Mouse (Mus musculus): ENCODE data around the gene Rpl23. TPM values are rescaled to one million over a fixed set of nuclear protein-coding genes. Genes with fewer than 3 reads are reported as not detected.

Gene Rpl23
- polyA plus RNA-seq, 1 experiment from 2014 or later = 296 TPM

DNA sequence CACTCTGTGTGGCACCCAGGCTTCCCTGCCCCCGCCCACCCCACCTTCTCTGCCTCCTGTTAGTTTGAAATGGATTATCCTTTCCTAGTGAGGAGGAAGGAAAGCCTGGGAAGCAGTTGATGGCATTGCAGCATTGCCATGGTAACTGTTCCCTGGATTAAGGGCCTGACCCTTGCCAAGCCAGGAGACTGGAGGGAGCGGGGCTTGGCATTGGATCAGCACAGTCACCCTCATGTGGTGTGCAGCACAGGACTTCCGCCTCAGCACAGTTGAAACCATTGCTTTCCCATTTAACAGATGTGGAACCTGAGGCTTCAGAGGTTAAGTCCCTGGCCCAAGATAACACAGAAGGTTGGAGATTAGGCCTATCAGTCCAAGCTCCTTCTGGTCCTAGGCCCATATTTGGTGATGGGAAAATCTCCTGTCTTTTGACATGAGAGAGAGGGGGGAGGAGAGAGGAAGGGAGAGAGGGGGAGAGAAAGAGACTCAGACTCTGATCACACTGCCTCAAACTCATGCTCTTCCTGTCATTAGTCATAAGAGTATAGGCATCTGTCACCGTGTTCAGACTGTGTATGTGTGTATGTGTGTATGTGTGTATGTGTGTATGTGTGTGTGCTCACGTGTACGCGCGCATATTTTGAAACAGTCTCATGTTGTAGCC, 39.3 kb upstream of the Rpl23 start:
- WGBS = 91% methylated on average over 8 of the region's 8 CpGs

DNA sequence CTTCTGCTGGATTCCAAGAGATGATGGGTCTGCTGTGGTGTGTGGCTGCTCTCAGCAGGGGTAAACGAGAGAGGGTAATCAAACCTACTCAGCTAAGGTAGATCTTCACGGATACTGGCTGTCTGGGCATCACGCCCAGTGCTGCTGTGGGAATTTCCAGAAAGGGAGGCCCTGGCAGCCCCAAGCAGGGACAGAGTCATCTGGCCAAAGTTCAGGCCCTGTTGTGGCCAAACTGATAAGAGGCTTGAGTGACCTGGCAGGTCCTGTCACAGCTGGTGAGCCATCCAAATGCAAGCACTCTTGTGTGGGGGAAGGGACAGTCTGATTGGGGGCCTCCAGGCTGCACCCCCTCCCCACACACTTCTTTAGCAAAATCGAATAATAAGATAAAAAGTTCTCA, 38.6 kb upstream of the Rpl23 start:
- 68% methylated on average over 4 of the region's 4 CpGs for WGBS
- H3K4me2 ChIP-seq = no peak overlapping the region
- ATAC-seq (ENCODE audit: low FRiP score, low read depth) = no peak
- H3K9ac ChIP-seq = no peak overlapping the region
- H3K4me1 ChIP-seq (replicated peaks) = peaks cover 50% of the 10 kb centered on the region
- peaks cover 32% of the 10 kb centered on the region for H3K36me3 ChIP-seq
- H3K9me3 ChIP-seq = no peaks in the 10 kb centered on the region
- no peaks in the 10 kb centered on the region for H3K27me3 ChIP-seq
- no peak overlapping the region for H3K27ac ChIP-seq (replicated peaks)
- H3K4me3 ChIP-seq = no peak overlapping the region

More for the DNA sequence above, 39.3 kb upstream of the Rpl23 start:
- Histone ChIP-seq H3K4me2 (no peak overlapping the region), H3K27me3 (no peaks in the 10 kb centered on the region), H3K9ac (no peak overlapping the region), H3K4me3 (no peak overlapping the region), H3K9me3 (no peaks in the 10 kb centered on the region), H3K4me1 (replicated peaks) (peaks cover 49% of the 10 kb centered on the region), H3K27ac (replicated peaks) (no peak overlapping the region), H3K36me3 (peaks cover 38% of the 10 kb centered on the region)
- no peak for ATAC-seq (ENCODE audit: low FRiP score, low read depth)

DNA sequence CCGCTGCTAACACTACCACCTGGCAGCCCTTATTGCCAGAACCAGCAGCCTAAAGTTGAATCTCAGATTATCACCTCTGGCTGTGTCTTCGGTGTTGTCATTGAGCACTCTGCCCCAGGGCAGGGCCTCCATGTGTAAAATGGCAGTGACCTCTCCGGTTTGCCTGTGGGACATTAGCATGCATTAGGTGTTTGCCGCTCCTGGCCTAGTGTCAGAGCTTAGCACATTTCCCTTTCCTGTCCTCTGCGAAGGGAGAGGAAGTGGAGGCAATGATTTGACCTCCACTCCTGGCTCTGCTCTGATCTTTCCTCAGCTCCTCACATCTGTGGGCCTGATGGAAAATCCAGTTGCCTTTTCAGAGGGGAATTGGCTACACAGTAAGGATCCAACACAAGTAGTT, 37.7 kb upstream of the Rpl23 start:
- no peak overlapping the region for H3K4me3 ChIP-seq
- WGBS = 76% methylated on average over 5 of the region's 5 CpGs
- no peak overlapping the region for H3K4me2 ChIP-seq
- H3K9me3 ChIP-seq = no peaks in the 10 kb centered on the region
- H3K27ac ChIP-seq (replicated peaks) = peak overlapping the region; percentile 79; the same call in 1 of the 2 replicates
- H3K27me3 ChIP-seq = no peaks in the 10 kb centered on the region
- H3K36me3 ChIP-seq = peaks cover 27% of the 10 kb centered on the region
- H3K4me1 ChIP-seq (replicated peaks) = peaks cover 46% of the 10 kb centered on the region
- no peak overlapping the region for H3K9ac ChIP-seq
- no peak for ATAC-seq (ENCODE audit: low FRiP score, low read depth)

DNA sequence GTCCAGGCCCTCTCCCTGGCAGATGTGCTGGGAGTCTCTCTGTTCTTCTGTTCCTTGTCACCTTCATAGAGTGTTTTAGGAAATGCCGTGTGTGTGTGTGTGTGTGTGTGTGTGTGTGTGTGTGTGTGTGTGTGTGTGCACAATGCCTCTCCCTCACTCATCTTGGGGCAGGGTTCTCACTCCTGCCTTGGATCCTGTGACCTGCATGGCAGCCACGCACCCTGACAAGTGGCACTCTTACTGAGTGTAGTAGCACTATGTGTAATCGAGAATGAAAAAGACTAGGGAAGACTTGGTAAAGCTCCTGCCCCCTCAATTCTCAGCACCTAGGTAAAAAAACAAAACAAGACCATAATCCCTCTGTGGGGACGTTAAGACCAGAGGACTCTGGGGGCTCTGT, 36.9 kb upstream of the Rpl23 start:
- ATAC-seq (ENCODE audit: low FRiP score, low read depth) = no peak
- H3K4me2 ChIP-seq = no peak overlapping the region
- H3K27me3 ChIP-seq = no peaks in the 10 kb centered on the region
- H3K36me3 ChIP-seq = peaks cover 28% of the 10 kb centered on the region
- H3K4me1 ChIP-seq (replicated peaks) = peaks cover 43% of the 10 kb centered on the region
- no peaks in the 10 kb centered on the region for H3K9me3 ChIP-seq
- H3K9ac ChIP-seq = no peak overlapping the region
- 56% methylated on average over 4 of the region's 4 CpGs for WGBS
- H3K4me3 ChIP-seq = no peak overlapping the region
- H3K27ac ChIP-seq (replicated peaks) = peak overlapping the region; percentile 79

DNA sequence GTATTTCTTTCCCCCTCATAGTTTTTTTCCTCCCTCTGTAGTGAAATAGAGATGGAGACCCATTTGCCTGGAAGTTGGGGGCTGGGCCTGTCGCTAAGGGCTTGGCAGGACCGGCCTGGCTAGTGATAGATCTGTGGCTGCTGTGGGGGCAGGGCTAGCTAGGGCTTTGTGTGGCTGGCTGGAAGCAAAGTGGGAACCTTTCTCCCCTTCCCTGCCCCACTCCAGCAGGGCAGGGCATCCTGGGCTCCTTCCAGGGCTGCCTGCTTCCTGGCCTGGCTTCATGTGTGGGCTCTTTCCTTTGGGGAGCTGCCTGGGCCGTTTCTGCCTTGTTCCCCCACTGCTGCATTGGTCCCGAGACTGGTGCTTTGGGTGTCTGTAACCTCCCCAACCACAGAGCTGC, 36.3 kb upstream of the Rpl23 start:
- Histone ChIP-seq H3K9ac (0 out of 2 replicates have a peak overlapping the region, but pooled peaks have one; percentile 3), H3K36me3 (peaks cover 24% of the 10 kb centered on the region), H3K27me3 (no peaks in the 10 kb centered on the region), H3K27ac (replicated peaks) (peak overlapping the region; percentile 79), H3K4me3 (no peak overlapping the region), H3K4me1 (replicated peaks) (peaks cover 48% of the 10 kb centered on the region), H3K4me2 (no peak overlapping the region; the same call in 1 of the 2 replicates), H3K9me3 (no peaks in the 10 kb centered on the region)
- peak; percentile 82 for ATAC-seq (ENCODE audit: low FRiP score, low read depth)
- WGBS = 6% methylated on average over 4 of the region's 4 CpGs

DNA sequence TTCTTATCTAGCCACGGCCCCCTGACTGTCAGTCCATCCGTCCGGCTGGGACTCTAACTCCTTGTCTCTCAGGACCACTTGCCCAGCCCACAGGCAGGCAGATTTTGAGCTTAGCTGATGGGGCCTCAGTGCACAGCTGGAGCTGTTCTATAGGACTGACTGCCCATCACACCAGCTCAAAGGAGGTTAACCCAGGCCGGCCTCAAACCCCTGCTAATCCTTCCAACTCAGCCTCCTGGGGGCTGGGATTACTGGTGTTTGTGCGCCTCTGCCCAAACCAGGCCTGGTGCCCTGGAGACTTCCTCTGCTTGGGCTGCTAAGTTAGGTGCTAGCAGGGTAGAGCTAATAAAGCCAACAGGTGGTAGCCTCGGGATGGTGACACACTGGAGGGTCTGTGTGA, 35.8 kb upstream of the Rpl23 start:
- ATAC-seq (ENCODE audit: low FRiP score, low read depth) = no peak
- Histone ChIP-seq H3K4me1 (replicated peaks) (peaks cover 50% of the 10 kb centered on the region), H3K36me3 (peaks cover 21% of the 10 kb centered on the region), H3K4me2 (no peak overlapping the region), H3K9ac (no peak overlapping the region), H3K4me3 (no peak overlapping the region), H3K9me3 (no peaks in the 10 kb centered on the region), H3K27ac (replicated peaks) (peak overlapping the region; percentile 79), H3K27me3 (no peaks in the 10 kb centered on the region)
- 41% methylated on average over 6 of the region's 6 CpGs for WGBS

DNA sequence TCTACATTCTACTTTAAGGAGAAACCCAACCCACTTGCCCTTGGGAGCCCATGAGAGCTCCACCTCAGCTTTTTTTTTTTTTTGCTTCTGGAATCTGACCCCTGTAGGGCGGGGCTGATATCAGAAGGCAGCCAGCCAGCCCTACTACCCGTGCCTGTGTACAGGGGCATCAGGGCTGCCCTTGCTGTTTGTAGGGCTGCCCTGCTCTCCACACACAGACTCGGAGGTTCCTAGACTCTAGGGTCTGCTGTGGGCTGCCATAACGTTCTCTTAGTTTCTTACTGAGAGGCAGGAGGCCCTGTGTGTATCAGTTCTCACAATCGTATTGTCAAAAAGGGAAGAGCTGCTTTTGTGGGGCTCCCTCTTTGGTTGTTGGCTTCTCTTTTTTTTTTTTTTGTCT, 35.1 kb upstream of the Rpl23 start:
- Histone ChIP-seq H3K27me3 (no peaks in the 10 kb centered on the region), H3K9ac (no peak overlapping the region), H3K4me2 (no peak overlapping the region), H3K4me1 (replicated peaks) (peaks cover 53% of the 10 kb centered on the region), H3K4me3 (no peak overlapping the region), H3K36me3 (peaks cover 19% of the 10 kb centered on the region), H3K27ac (replicated peaks) (no peak overlapping the region), H3K9me3 (no peaks in the 10 kb centered on the region)
- no peak for ATAC-seq (ENCODE audit: low FRiP score, low read depth)
- 43% methylated on average over 5 of the region's 5 CpGs for WGBS

DNA sequence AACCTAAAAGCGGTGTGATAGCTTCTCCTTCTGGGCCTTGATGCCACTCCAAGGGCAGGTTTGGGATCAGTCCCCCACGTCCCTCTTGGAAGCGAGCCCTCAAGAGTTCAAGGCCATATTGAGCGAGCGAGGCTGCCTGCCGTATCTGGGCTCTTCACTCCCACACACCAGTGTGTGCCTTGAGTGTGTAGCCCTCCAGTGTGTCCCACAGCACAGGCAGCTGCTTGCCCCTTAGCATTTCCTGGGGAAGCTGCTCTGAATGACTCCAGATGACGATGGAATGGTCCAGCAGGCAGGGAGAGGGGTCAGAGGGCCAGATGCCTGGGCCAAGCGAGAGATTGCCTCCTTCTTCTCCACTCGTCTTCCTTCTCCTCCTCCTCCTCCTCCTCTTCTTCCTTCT, 34.7 kb upstream of the Rpl23 start:
- no peak overlapping the region for H3K9ac ChIP-seq
- H3K4me1 ChIP-seq (replicated peaks) = peaks cover 58% of the 10 kb centered on the region
- peaks cover 18% of the 10 kb centered on the region for H3K36me3 ChIP-seq

DNA sequence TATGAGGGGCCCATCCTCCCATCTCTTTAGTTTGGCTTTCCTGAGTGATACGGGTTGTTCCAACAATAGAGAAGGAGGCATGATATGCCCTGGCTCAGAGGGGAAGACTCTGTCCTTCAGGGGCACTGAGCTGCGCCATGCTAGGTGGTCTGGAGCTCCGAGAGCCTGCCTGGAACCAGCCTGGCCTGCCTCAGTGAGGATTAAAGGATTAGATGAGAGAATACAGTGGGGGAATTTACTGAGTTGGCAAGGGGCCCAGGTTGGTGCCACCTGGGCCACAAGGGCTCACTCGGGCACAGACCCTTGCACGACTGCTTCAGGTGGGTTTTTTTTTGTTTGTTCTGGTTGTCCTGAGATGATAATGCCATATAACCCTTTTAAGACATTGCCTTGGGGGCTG, 33.9 kb upstream of the Rpl23 start:
- Histone ChIP-seq H3K4me2 (no peak overlapping the region), H3K9me3 (no peaks in the 10 kb centered on the region), H3K9ac (no peak overlapping the region), H3K36me3 (peaks cover 18% of the 10 kb centered on the region), H3K27me3 (no peaks in the 10 kb centered on the region), H3K4me3 (no peak overlapping the region), H3K4me1 (replicated peaks) (peaks cover 66% of the 10 kb centered on the region), H3K27ac (replicated peaks) (peak overlapping the region; percentile 49; the same call in 1 of the 2 replicates)
- no peak for ATAC-seq (ENCODE audit: low FRiP score, low read depth)
- 73% methylated on average over 5 of the region's 5 CpGs for WGBS

More for the DNA sequence above, 34.7 kb upstream of the Rpl23 start:
- Histone ChIP-seq H3K27me3 (no peaks in the 10 kb centered on the region), H3K4me2 (no peak overlapping the region), H3K27ac (replicated peaks) (no peak overlapping the region), H3K9me3 (no peaks in the 10 kb centered on the region), H3K4me3 (no peak overlapping the region)
- WGBS = 60% methylated on average over 9 of the region's 9 CpGs
- ATAC-seq (ENCODE audit: low FRiP score, low read depth) = no peak

DNA sequence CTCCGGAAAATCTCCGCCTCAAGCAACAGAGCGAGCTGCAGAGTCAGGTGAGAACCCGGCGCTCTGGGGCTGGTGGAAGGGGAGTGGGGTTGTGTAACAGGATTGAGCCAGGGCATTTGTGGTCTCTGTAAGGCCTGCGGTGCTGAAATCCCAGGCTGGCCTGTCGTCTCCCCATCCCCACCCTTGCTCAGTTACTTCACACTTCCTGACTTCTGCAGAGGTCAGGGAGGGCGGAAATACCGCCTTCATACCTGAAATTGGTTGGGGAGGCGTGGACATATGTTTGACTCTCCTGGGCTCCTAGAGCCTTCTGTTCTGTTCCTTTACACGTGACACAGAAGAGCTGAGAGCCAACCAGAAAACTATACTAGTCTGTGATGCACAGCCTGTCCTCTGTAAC, 33.5 kb upstream of the Rpl23 start:
- Histone ChIP-seq H3K9me3 (no peaks in the 10 kb centered on the region), H3K36me3 (peaks cover 18% of the 10 kb centered on the region), H3K4me3 (no peak overlapping the region), H3K4me2 (no peak overlapping the region), H3K27me3 (no peaks in the 10 kb centered on the region), H3K27ac (replicated peaks) (no peak overlapping the region), H3K9ac (no peak overlapping the region), H3K4me1 (replicated peaks) (peaks cover 67% of the 10 kb centered on the region)
- 84% methylated on average over 11 of the region's 11 CpGs for WGBS
- ATAC-seq (ENCODE audit: low FRiP score, low read depth) = no peak

DNA sequence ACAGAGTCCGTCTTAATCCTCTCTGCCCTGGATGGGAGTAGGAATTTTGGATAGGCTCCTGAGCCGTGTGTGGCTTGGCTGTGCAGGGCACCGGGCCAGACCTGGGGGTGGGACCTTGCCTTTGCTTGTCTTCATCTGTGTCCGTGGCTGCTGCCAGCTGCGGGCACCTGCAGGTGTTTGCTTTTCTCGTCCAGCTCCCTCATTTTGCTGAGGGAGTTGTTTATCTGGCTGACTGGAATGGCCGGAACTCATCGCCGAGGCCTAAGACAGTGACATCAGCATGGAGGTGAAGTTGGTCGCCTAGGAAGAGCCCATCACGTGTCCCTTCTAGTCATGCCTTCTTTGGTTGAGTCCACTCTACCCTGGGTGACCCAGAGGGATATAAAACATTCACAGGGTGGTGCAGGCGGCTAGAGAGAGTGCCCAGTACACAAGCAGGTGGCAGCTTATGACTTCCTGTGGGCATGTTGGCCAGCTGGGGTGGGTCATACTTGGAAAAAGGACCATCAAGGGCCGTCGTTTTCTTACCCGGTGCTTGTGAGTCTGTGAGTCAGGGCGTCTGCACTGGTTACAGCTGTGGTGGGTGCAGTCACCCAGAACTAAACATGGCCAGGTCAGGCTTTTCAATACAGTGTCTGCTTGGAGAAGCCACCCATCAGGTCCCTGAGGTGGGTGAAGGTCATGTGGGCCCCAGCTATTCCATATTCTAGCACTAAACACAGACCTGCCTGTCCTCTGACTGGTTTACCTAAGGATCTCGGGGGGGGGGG, 31.7 kb upstream of the Rpl23 start:
- no peak overlapping the region for H3K4me2 ChIP-seq
- no peak for ATAC-seq (ENCODE audit: low FRiP score, low read depth)
- H3K4me3 ChIP-seq = no peak overlapping the region
- WGBS = 68% methylated on average over 16 of the region's 17 CpGs
- peak overlapping the region; percentile 16; the same call in 1 of the 2 replicates for H3K9ac ChIP-seq
- peaks cover 17% of the 10 kb centered on the region for H3K36me3 ChIP-seq
- H3K27me3 ChIP-seq = no peaks in the 10 kb centered on the region
- peak overlapping the region; percentile 88; the same call in 1 of the 2 replicates for H3K27ac ChIP-seq (replicated peaks)
- peaks cover 76% of the 10 kb centered on the region for H3K4me1 ChIP-seq (replicated peaks)
- H3K9me3 ChIP-seq = no peaks in the 10 kb centered on the region

DNA sequence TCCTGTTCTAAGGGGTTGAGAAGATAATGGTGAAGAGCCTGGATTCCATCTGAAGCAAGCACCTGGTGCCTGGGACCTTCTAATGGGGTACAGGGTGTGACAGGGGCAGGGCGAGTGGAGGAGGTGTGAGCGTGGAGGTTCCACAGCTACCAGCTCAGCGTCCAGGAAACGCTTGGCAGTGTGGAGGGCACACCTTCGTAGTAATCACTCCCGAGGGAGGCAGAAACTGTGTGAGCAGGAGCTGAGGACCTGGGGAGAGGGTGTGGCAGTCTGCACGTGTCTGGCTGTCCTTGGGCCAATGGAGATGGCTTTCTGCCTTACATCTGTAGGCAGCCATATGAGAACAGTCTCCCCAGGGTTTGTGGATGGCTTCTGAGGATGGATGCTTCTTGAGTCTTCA, 30.8 kb upstream of the Rpl23 start:
- Histone ChIP-seq H3K4me3 (no peak overlapping the region), H3K4me2 (peak overlapping the region; percentile 43), H3K36me3 (peaks cover 19% of the 10 kb centered on the region), H3K9me3 (no peaks in the 10 kb centered on the region), H3K27ac (replicated peaks) (peak overlapping the region; percentile 88), H3K9ac (peak overlapping the region; percentile 16), H3K27me3 (no peaks in the 10 kb centered on the region), H3K4me1 (replicated peaks) (peaks cover 76% of the 10 kb centered on the region)
- WGBS = 26% methylated on average over 7 of the region's 7 CpGs
- ATAC-seq (ENCODE audit: low FRiP score, low read depth) = peak; percentile 39; the same call in 1 of the 2 replicates

All from hindbrain, embryonic 15.5 days (tissue).